Mouse (Mus musculus) stomach, postnatal 0 days (tissue): Measurements from ENCODE around the gene Gm16513. TPM values are rescaled to one million over a fixed set of nuclear protein-coding genes. Genes with fewer than 3 reads are reported as not detected.
"Not testable (repeated sequence)": the region's sequence is repeated elsewhere in the genome, so short reads cannot be mapped to it uniquely, and the experiment has no call there.

Experiments
- ATAC-seq: fragments of 200-750 bp; cut with Nextera tagmentation; 2 replicates; pipeline ENCODE4 v1.8.0; 2017; ENCODE audit not compliant: low FRiP score, low TSS enrichment
- DNase-seq: peaks from one replicate; pipeline ENCODE4 v3.0.0-alpha.2; 2016; ENCODE audit warnings: low spot score
- H3K27ac ChIP-seq: fragments of 300-500 bp; sonication (generic); replicated peaks from 2 replicates; pipeline ENCODE4 v1.5.1; 2014; ENCODE audit warnings: mild to moderate bottlenecking, control low read depth
- H3K27me3 ChIP-seq: fragments of 300-500 bp; sonication (generic); 2 replicates; pipeline ENCODE4 v1.6.1; 2014; ENCODE audit warnings: low read length; ENCODE audit not compliant: control insufficient read depth, insufficient read depth
- H3K36me3 ChIP-seq: fragments of 300-500 bp; sonication (generic); 2 replicates; pipeline ENCODE4 v1.6.1; 2014; ENCODE audit warnings: low read length, mixed read lengths; ENCODE audit not compliant: control insufficient read depth, insufficient read depth
- H3K4me1 ChIP-seq: fragments of 300-500 bp; sonication (generic); replicated peaks from 2 replicates; pipeline ENCODE4 v1.6.1; 2014; ENCODE audit warnings: antibody characterized with exemption; ENCODE audit not compliant: control insufficient read depth, insufficient read depth
- H3K4me2 ChIP-seq: fragments of 300-500 bp; sonication (generic); replicated peaks from 2 replicates; pipeline ENCODE4 v1.6.1; 2014; ENCODE audit warnings: low read depth, mild to moderate bottlenecking, control low read depth, moderate library complexity
- H3K4me3 ChIP-seq: fragments of 300-500 bp; sonication (generic); 2 replicates; pipeline ENCODE4 v1.5.1; 2014; ENCODE audit warnings: low read depth, low read length, control low read depth
- H3K9ac ChIP-seq: fragments of 300-500 bp; sonication (generic); 2 replicates; pipeline ENCODE4 v1.6.1; 2014; ENCODE audit warnings: mild to moderate bottlenecking, low read length, control low read depth, mixed read lengths
- H3K9me3 ChIP-seq: fragments of 300-500 bp; sonication (generic); 2 replicates; pipeline ENCODE4 v1.6.1; 2016; ENCODE audit warnings: low read length; ENCODE audit not compliant: control insufficient read depth
- WGBS: fragments of 180-500 bp; shearing (Covaris S2); extraction: QIAGEN DNeasy Blood & Tissue Kit; methylation state at CpG from one replicate; pipeline ENCODE4 v1.1.7; 2014; 5-methylcytosine and 5-hydroxymethylcytosine counted together
- polyA plus RNA-seq: library from polyadenylated mRNA; unstranded; fragments of >200 nt; fragmentation: Nextera tagmentation; extraction: Ambion mirVana; gene quantifications from 2 replicates; pipeline ENCODE4 v1.2.1, GENCODE M21; 2015

Gm16513 gene
- polyA plus RNA-seq: not detected in 2 replicates

- not testable (repeated sequence) for H3K36me3 ChIP-seq, H3K4me1 ChIP-seq, H3K4me2 ChIP-seq, H3K9me3 ChIP-seq, H3K27ac ChIP-seq, H3K9ac ChIP-seq, H3K4me3 ChIP-seq, ATAC-seq, DNase-seq, H3K27me3 ChIP-seq
- WGBS: no CpG with 5 or more reads among the region's 1 CpGs
Observed at GRCm38 (mm10) chr5:95182324-95182723, at the start of gene Gm16513. TSS of gene Gm16513 (plus strand) at chr5:95182624.

Other genes with a start within 250 kb of the Gm16513 start
- gene Gm6367, start 194.0 kb upstream of the Gm16513 start, polyA plus RNA-seq: not detected in 2 replicates
- gene Gm7942, start 75.7 kb upstream of the Gm16513 start, polyA plus RNA-seq: not detected in 2 replicates
- not detected in 2 replicates for gene Gm10424, start 90.1 kb downstream of the Gm16513 start, polyA plus RNA-seq
- gene Gm3259, start 123.3 kb downstream of the Gm16513 start, polyA plus RNA-seq: not detected in 2 replicates